9 mouse cellular contexts compared by ENCODE assay signal in genomic region chr11:116919186-116920020, GRCm38 (mm10). TPM values are rescaled to one million over a fixed set of nuclear protein-coding genes. Genes with fewer than 3 reads are reported as not detected.
DNase-seq lines count a peak whose midpoint lies in the region; ATAC-seq and TF ChIP-seq lines count a peak whose summit lies in the region.
"Had no signal": no experiment of that assay in that cellular context is flagged by ENCODE, and none has a peak within 500 bp of the region (broad histone marks: within the 10 kb centered on the region; RNA-seq: fewer than 3 reads in every experiment).

No protein-coding gene starts in this region.

- TF ChIP-seq EP300 in liver, embryonic 14.5 days (IDR thresholded peaks at IDR 0.05; ENCODE audit: low read depth) = no peak

- peak overlapping the region; percentile 48 for H3K4me2 ChIP-seq in liver, embryonic 14.5 days (ENCODE audit: low read depth)

- no peak overlapping the region for H3K9ac ChIP-seq in liver, embryonic 14.5 days (replicated peaks)

- no peaks in the 10 kb centered on the region for H3K36me3 ChIP-seq in thymus, adult 2 months (ENCODE audit: control insufficient read depth, insufficient read depth, low read length)
- H3K36me3 ChIP-seq in liver, embryonic 14.5 days (replicated peaks; ENCODE audit: control insufficient read depth, insufficient read depth, low read depth) = no peaks in the 10 kb centered on the region

- H3K27me3 ChIP-seq in thymus, adult 2 months (ENCODE audit: control insufficient read depth, insufficient read depth, low read length) = peaks cover 18% of the 10 kb centered on the region
- peaks cover 43% of the 10 kb centered on the region for H3K27me3 ChIP-seq in liver, embryonic 14.5 days (ENCODE audit: control insufficient read depth, insufficient read depth, low read length)

- TF ChIP-seq CTCF in gastrocnemius, adult 2 months (IDR thresholded peaks at IDR 0.05) = no peak
- TF ChIP-seq CTCF in thymus, adult 2 months (IDR thresholded peaks at IDR 0.05; ENCODE audit: borderline replicate concordance, control insufficient read depth, extremely low read depth, insufficient read depth, low read length, poor library complexity) = 0 out of 2 replicates have a peak, but pooled peaks have one; percentile 10
- no peak for TF ChIP-seq CTCF in liver, embryonic 14.5 days (IDR thresholded peaks at IDR 0.05; ENCODE audit: low read depth)

- WGBS in thymus, adult 2 months = 5% methylated on average over 57 of the region's 58 CpGs
- WGBS in liver, embryonic 14.5 days (ENCODE audit: insufficient replicate concordance) = 3% methylated on average over 58 of the region's 58 CpGs

- peak overlapping the region; percentile 69 for H3K4me3 ChIP-seq in gastrocnemius, adult 2 months
- H3K4me3 ChIP-seq in thymus, adult 2 months (ENCODE audit: control insufficient read depth, insufficient read depth, low read length) = peak overlapping the region; percentile 37; the same call in 1 of the 2 replicates
- peak overlapping the region in 1 of 2 experiments; percentile 33; a peak in 2 of 4 replicates for H3K4me3 ChIP-seq in liver, embryonic 14.5 days (ENCODE audit: insufficient read depth in 1 of 2, low read depth in 2 of 2, low read length in 2 of 2)

- H3K4me1 ChIP-seq in thymus, adult 2 months (replicated peaks; ENCODE audit: control insufficient read depth, insufficient read depth, low read length) = peaks cover 10% of the 10 kb centered on the region
- H3K4me1 ChIP-seq in liver, embryonic 14.5 days (replicated peaks; ENCODE audit: control insufficient read depth in 2 of 2, insufficient read depth in 2 of 2, low read length in 1 of 2) = no peaks in the 10 kb centered on the region

- no peak for ATAC-seq in liver, embryonic 14.5 days (ENCODE audit: insufficient read depth)

- TF ChIP-seq POLR2A in thymus, adult 2 months (IDR thresholded peaks at IDR 0.05; ENCODE audit: control insufficient read depth, extremely low read depth, insufficient read depth, low read length, poor library complexity) = no peak

- DNase-seq in gastrocnemius, adult 2 months = no peak
- DNase-seq in gastrocnemius, postnatal 4 days (ENCODE audit: low spot score in 2 of 2) = no peak
- DNase-seq in thymus, adult 2 months = no peak
- no peak for DNase-seq in thymus, adult 18-20 months
- DNase-seq in liver, embryonic 14.5 days (ENCODE audit: low read depth in 3 of 3, low spot score in 3 of 3) = no peak
- DNase-seq in frontal cortex, postnatal 25 days (ENCODE audit: low spot score in 2 of 2) = no peak
- DNase-seq in left cerebral cortex, adult 9 months (ENCODE audit: low spot score in 2 of 2) = no peak
- DNase-seq in urinary bladder, postnatal 4 days (ENCODE audit: low spot score in 2 of 2) = no peak

- intact Hi-C loops in gastrocnemius, adult 2 months (cut with DNase I) = loop anchor here (2.0 to 5.0 kb wide), 2 partner anchors 75 to 123 kb away; no protein-coding TSS in a partner anchor

- H3K27ac ChIP-seq in gastrocnemius, adult 2 months = no peak overlapping the region
- no peak overlapping the region for H3K27ac ChIP-seq in thymus, adult 2 months (ENCODE audit: control insufficient read depth, insufficient read depth, low read length)
- no peak overlapping the region for H3K27ac ChIP-seq in liver, embryonic 14.5 days

- H3K9me3 ChIP-seq in liver, embryonic 14.5 days (ENCODE audit: control insufficient read depth, low read length) = no peaks in the 10 kb centered on the region

RNA-seq across cellular contexts. Expression of gene Mgat5b, which starts 0.7 kb away (rescaled TPM):
- not detected for total RNA-seq in gastrocnemius, adult 2 months (2021)
- total RNA-seq in gastrocnemius, postnatal 4 days (2021) = 1 to 10 TPM; 1.3 to 1.4 TPM
- polyA plus RNA-seq in thymus, adult 2 months (2012; rRNA removed) = 6.1 and 6.4 TPM in 2 replicates
- 0.16 TPM in 1 of 2 replicates, not detected in the other for polyA plus RNA-seq in liver, embryonic 14.5 days (2012; rRNA removed)
- polyA plus RNA-seq in liver, embryonic 14.5 days (2014; fragmentation: Nextera tagmentation; extraction: Ambion mirVana) = not detected in 2 replicates
- polyA plus RNA-seq: C2C12 had no signal
